Mouse (Mus musculus): ENCODE results near the gene Ccdc30. TPM values are rescaled to one million over a fixed set of nuclear protein-coding genes. Genes with fewer than 3 reads are reported as not detected.

The Ccdc30 gene
- polyA plus RNA-seq, 1 experiment from 2014 or later, result 11.7 TPM

DNA sequence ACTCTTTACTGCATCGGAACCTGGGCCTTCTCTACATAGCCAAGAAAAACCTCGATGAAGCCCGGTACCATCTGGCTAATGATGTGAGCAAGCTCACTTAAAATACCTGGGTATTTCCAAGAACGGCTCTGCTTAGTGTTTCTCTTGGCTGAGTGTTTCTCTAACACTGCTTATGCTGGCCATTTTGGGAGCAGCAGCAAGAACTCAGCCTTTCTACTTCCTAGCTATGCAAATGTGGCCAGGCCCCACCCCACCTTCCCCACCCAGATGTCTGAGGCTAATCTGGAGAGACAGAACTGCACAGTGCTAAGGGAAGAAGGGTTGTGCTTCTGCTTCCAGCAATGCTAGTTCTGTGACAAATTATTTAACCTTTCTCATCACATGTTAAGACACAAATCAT is 26.5 kb upstream of the Ccdc30 start:
- over 99% methylated on average over 4 of the region's 4 CpGs for WGBS
- no peak for ATAC-seq (ENCODE audit: low FRiP score, low read depth)

DNA sequence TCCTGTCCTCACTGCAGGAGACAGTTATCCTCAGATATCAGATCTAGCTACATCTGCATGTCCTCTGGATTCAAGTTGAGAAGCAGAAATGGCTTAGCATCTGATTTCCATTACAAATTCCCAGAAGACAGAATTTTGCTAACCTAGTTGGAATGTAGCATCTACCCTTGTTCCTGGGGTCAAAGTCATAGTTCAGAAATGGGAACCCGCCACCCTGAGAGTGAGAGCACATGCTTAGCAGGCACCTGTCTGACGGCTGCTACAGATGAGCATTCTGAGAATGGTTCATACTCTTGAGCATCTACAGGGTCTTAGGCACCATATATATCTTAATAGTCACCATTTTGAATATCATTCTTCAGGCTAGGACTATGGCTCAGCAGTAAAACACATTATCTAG is 22.6 kb upstream of the Ccdc30 start:
- H3K9me3 ChIP-seq, result peaks cover 5% of the 10 kb centered on the region; the same call in 1 of the 2 replicates
- H3K4me3 ChIP-seq, result no peak overlapping the region
- H3K9ac ChIP-seq (replicated peaks), result no peak overlapping the region
- H3K4me1 ChIP-seq, result no peaks in the 10 kb centered on the region
- H3K27ac ChIP-seq (replicated peaks), result no peak overlapping the region
- WGBS, result 77% methylated on average over 2 of the region's 2 CpGs
- ATAC-seq (ENCODE audit: low FRiP score, low read depth), result no peak
- H3K4me2 ChIP-seq (replicated peaks), result no peak overlapping the region
- no peaks in the 10 kb centered on the region for H3K36me3 ChIP-seq
- H3K27me3 ChIP-seq, result no peaks in the 10 kb centered on the region

More for the DNA sequence above, 26.5 kb upstream of the Ccdc30 start:
- Histone ChIP-seq H3K27me3 (no peaks in the 10 kb centered on the region), H3K27ac (replicated peaks) (no peak overlapping the region), H3K9me3 (no peaks in the 10 kb centered on the region), H3K36me3 (no peaks in the 10 kb centered on the region), H3K4me1 (no peaks in the 10 kb centered on the region), H3K4me2 (replicated peaks) (no peak overlapping the region), H3K4me3 (no peak overlapping the region), H3K9ac (replicated peaks) (no peak overlapping the region)

DNA sequence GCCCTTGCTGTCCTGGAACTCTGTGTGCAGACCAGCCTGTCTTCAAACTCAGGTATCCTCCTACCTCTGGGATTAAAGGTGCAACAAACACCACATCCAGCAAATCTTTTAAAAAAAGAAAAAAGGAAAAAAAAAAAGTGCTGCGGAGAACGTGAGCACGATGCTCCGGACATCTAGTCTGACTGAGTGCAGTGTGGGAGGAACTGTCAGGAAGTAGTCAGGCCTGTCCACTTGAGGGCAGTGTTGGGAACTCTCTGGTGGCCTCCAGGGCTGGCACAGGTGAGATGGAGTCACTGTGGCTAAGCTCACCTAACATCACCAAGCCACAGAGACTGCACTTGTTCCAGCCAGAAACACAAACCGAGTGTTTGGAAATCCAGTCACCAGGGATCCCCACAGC is 15.4 kb upstream of the Ccdc30 start:
- H3K27me3 ChIP-seq, result 0 out of 2 replicates have a peak, but pooled peaks cover 4% of the 10 kb centered on the region
- H3K4me3 ChIP-seq, result no peak overlapping the region
- 0 out of 2 replicates have a peak, but pooled peaks cover under 1% of the 10 kb centered on the region for H3K9me3 ChIP-seq
- no peak for ATAC-seq (ENCODE audit: low FRiP score, low read depth)
- no peaks in the 10 kb centered on the region for H3K4me1 ChIP-seq
- H3K9ac ChIP-seq (replicated peaks), result no peak overlapping the region
- H3K27ac ChIP-seq (replicated peaks), result no peak overlapping the region
- H3K36me3 ChIP-seq, result no peaks in the 10 kb centered on the region
- 21% methylated on average over 5 of the region's 5 CpGs for WGBS
- H3K4me2 ChIP-seq (replicated peaks), result no peak overlapping the region

DNA sequence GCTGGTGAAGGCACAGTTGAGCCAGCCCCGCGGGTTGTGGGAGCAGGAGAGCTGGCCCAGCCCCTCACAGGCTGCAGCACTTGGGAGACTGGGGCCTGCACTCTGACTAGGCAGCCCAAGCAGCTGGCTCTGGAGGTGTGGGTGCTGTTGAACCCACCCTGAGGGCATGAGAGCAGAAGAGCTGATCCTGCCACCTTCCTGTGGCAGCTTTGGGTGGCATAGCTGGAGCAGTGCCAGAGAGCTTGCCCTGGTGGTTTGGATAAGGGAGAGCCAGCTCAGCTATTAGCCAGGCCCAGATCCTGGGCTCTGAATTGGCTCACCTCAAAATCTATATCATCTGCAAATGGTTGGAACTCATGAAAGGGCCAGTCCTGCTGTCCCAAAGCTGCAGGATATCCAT is 12.4 kb upstream of the Ccdc30 start:
- 53% methylated on average over 2 of the region's 2 CpGs for WGBS
- peaks cover 14% of the 10 kb centered on the region for H3K27me3 ChIP-seq
- H3K27ac ChIP-seq (replicated peaks), result no peak overlapping the region
- ATAC-seq (ENCODE audit: low FRiP score, low read depth), result no peak
- no peak overlapping the region for H3K4me2 ChIP-seq (replicated peaks)
- H3K9me3 ChIP-seq, result no peaks in the 10 kb centered on the region
- H3K36me3 ChIP-seq, result no peaks in the 10 kb centered on the region
- peaks cover 7% of the 10 kb centered on the region for H3K4me1 ChIP-seq
- no peak overlapping the region for H3K9ac ChIP-seq (replicated peaks)
- H3K4me3 ChIP-seq, result no peak overlapping the region

DNA sequence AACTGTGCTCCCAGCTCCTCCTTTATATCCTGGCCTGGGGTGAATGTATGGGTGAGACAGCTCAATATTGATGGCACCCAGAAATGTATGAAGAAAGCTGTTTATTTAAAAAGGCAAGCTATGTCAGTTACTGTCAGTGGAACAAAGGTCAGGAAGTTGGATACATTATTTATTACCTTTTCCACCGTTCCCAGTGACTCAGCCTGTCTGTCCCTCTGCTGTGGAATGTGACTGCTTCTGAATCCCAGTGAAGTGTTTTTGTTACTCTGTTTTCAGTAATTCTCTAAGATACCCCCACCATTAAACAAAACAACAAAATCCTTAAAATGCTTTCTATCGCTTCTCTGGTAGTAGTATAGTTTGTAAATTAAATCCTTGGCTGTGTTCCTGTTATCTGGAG is 10.3 kb upstream of the Ccdc30 start:
- H3K36me3 ChIP-seq, result no peaks in the 10 kb centered on the region
- no peaks in the 10 kb centered on the region for H3K9me3 ChIP-seq
- peaks cover 14% of the 10 kb centered on the region for H3K27me3 ChIP-seq
- H3K4me2 ChIP-seq (replicated peaks), result no peak overlapping the region
- no peak overlapping the region for H3K9ac ChIP-seq (replicated peaks)
- peaks cover 18% of the 10 kb centered on the region for H3K4me1 ChIP-seq
- 77% methylated on average over 2 of the region's 2 CpGs for WGBS
- ATAC-seq (ENCODE audit: low FRiP score, low read depth), result no peak
- H3K4me3 ChIP-seq, result no peak overlapping the region
- H3K27ac ChIP-seq (replicated peaks), result no peak overlapping the region

DNA sequence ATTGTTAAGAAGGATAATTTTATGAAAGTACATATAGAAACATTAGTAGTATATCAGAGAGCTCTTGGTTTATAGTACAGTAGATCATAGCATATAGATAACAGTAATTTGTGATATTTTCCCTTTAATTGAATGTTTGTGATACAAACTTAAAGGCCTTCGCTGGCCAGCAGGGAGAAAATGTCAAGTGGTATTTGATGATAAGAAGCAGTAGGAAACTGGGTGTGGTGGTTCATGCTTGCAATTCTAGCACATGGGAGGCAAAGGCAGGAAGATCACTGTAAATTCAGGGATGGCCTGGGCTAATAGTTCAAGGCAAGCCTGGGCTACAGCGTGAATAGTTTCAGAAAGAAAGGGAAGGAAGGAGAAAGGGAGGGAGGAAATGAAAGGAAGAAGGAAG is 9.8 kb upstream of the Ccdc30 start:
- Histone ChIP-seq H3K9me3 (no peaks in the 10 kb centered on the region), H3K4me3 (no peak overlapping the region), H3K4me2 (replicated peaks) (no peak overlapping the region), H3K4me1 (peaks cover 18% of the 10 kb centered on the region), H3K9ac (replicated peaks) (no peak overlapping the region), H3K27ac (replicated peaks) (no peak overlapping the region), H3K36me3 (no peaks in the 10 kb centered on the region), H3K27me3 (peaks cover 14% of the 10 kb centered on the region)
- no peak for ATAC-seq (ENCODE audit: low FRiP score, low read depth)
- WGBS, result 95% methylated on average over 2 of the region's 2 CpGs

DNA sequence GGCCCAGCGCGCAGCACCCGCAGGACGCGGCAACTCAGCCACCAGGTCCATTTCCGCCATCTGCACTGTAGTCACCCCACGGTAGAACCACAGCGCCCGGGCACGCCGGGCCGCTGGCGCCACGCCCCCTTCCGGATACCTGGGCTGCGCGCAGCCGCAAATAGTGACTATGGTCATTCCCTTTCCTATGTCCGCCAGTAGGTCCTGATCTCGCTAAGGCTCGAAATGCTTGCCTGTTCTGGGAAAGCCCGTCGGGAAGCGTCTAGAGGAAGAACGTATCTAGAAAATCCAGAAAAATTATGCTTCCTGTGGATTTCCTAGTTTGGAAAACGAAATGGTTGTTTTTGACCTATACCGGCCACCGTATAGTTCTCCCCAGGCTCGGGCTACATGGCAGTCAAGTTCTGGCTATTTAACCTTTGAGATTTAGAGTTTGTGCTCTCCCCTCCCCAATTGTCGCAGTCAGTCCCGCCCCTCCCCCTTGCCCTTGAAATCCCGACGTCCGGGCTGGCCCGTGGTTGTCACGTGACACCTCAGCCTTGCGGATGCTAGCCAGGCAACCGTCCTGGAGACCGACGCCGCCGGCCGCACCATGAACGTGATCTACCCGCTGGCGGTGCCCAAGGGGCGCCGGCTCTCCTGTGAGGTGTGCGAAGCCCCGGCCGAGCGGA is 7.1 kb upstream of the Ccdc30 start, which contains the start of the genes Ppcs and Zmynd12:
TSS of gene Ppcs (minus strand) at position 127 of the 671 bp plus-strand sequence.
TSS of gene Zmynd12 (plus strand) at position 521 of the 671 bp plus-strand sequence.
- peak; percentile 93 for ATAC-seq (ENCODE audit: low FRiP score, low read depth)
- under 1% methylated on average over 52 of the region's 52 CpGs for WGBS
- Histone ChIP-seq H3K9me3 (no peaks in the 10 kb centered on the region), H3K36me3 (no peaks in the 10 kb centered on the region), H3K4me1 (peaks cover 18% of the 10 kb centered on the region), H3K27me3 (peaks cover 14% of the 10 kb centered on the region), H3K4me2 (replicated peaks) (peak within 1 kb of the TSS; percentile 86), H3K27ac (replicated peaks) (peak within 1 kb of the TSS; percentile 86), H3K9ac (replicated peaks) (peak within 1 kb of the TSS; percentile 82), H3K4me3 (peak within 1 kb of the TSS; percentile 74)

DNA sequence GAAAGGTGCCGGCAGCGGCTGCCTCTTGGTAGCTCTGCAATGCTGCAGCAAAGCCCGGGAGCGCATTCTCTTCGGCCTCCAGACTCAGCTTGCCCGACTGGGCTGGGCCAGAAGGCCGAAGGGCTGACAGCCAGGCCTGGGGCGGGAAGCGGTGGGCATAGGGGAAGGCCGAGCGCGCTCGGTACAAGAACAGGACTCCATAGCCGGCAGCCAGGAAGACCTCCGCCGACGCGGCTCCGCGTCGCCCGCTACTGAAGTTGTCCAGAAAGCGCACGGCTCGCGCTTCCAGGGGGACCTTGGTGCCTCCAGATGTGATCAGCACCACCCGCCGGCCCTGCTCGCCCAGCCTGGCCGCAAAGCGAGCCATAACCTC is 6.6 kb upstream of the Ccdc30 start:
- Histone ChIP-seq H3K4me2 (replicated peaks) (peak overlapping the region; percentile 86), H3K9ac (replicated peaks) (peak overlapping the region; percentile 82), H3K36me3 (no peaks in the 10 kb centered on the region), H3K27me3 (peaks cover 20% of the 10 kb centered on the region), H3K4me1 (peaks cover 18% of the 10 kb centered on the region), H3K4me3 (peak overlapping the region; percentile 74), H3K27ac (replicated peaks) (peak overlapping the region; percentile 86), H3K9me3 (no peaks in the 10 kb centered on the region)
- no peak; the same call in 1 of the 2 replicates for ATAC-seq (ENCODE audit: low FRiP score, low read depth)
- under 1% methylated on average over 31 of the region's 31 CpGs for WGBS

DNA sequence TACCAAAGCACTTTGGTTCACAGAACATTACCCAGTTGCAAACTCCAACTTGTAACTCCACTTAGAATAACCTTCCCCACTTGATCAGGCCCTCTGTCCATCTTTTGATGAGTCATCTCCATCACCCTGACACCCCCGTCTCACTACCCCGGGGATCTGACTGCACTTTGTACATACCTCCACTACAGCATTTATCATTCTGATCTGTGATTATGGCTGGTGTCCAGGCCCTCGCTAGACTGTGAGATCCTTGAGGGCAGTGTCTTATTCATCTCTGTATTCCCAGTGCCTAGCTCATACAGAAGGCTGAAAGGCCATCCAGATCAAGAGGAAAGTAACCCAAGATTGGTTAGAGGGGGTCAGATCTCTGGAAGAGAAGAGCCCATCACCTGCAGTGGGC is 5.9 kb upstream of the Ccdc30 start:
- 73% methylated on average over 3 of the region's 3 CpGs for WGBS
- Histone ChIP-seq H3K9me3 (no peaks in the 10 kb centered on the region), H3K27me3 (peaks cover 24% of the 10 kb centered on the region), H3K9ac (replicated peaks) (peak overlapping the region; percentile 82; the same call in 1 of the 2 replicates), H3K4me2 (replicated peaks) (peak overlapping the region; percentile 86), H3K36me3 (no peaks in the 10 kb centered on the region), H3K27ac (replicated peaks) (no peak overlapping the region), H3K4me3 (peak overlapping the region; percentile 74), H3K4me1 (peaks cover 18% of the 10 kb centered on the region)
- no peak for ATAC-seq (ENCODE audit: low FRiP score, low read depth)

DNA sequence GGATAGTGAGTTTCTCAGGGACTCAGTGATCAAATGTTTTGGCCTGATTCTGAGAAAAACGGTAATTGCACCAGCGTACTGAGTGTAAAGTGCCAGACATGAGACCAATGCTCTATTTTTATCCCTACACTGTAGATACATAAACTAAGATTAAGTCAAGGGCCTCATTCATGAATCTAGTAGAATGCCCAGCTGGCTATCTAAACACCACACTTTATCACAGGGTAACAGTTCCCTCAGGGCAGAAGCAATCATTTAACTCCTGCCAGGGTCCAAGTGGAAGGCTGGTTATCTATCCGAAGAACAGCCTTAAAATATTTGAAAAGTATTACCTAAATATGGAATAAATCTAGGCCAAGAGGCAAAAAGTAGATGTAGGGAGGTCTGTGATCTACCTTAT is 2.6 kb upstream of the Ccdc30 start:
- no peak for ATAC-seq (ENCODE audit: low FRiP score, low read depth)
- Histone ChIP-seq H3K27me3 (peaks cover 13% of the 10 kb centered on the region), H3K27ac (replicated peaks) (no peak overlapping the region), H3K4me3 (no peak overlapping the region), H3K9me3 (no peaks in the 10 kb centered on the region), H3K36me3 (no peaks in the 10 kb centered on the region), H3K9ac (replicated peaks) (no peak overlapping the region), H3K4me2 (replicated peaks) (no peak overlapping the region), H3K4me1 (peaks cover 17% of the 10 kb centered on the region)
- 93% methylated on average over 3 of the region's 3 CpGs for WGBS

DNA sequence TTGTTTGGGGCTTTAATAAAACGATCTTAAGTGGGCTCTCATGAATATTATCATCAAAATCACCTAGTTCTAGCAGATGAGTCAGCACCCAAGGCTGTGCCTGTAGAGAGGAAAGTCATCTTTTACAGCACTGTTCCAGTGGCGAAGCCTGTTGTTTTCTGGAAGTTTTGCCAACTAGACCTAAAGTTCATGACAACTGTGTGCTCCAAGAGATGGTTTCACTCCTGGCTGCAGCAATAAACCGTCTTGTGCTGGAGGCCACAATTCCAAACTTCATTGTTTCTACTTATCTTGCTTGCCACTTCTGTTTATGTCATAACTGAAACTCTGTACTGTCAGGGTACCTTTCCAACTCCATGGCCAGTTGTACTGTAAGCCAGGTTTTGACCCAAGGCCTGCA is 1.9 kb upstream of the Ccdc30 start:
- no peak for ATAC-seq (ENCODE audit: low FRiP score, low read depth)
- Histone ChIP-seq H3K9ac (replicated peaks) (no peak overlapping the region), H3K4me1 (peaks cover 15% of the 10 kb centered on the region), H3K4me2 (replicated peaks) (no peak overlapping the region), H3K27ac (replicated peaks) (no peak overlapping the region), H3K27me3 (peaks cover 13% of the 10 kb centered on the region), H3K9me3 (no peaks in the 10 kb centered on the region), H3K36me3 (no peaks in the 10 kb centered on the region), H3K4me3 (no peak overlapping the region)
- 84% methylated on average over 3 of the region's 3 CpGs for WGBS

DNA sequence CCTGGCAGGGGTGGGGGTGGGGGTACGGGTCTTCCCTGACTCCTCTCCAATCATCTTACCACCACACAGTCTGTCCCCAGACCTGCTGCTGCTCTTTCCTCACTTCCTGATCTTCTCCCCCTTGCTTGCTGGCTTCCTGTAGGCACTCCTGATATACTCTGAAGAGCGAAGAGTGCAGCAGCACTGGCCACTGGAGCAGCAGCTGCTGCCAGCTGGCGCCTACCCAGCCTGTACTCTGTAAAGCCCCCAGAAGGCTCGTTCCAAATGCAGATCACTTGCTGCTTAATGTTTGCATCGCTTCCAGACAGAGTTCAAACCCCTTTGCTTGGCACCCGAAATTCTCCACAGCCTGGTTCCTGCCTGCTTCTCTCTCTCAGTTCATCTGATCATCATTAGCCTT is 2.5 kb downstream of the Ccdc30 start:
- Histone ChIP-seq H3K4me2 (replicated peaks) (no peak overlapping the region), H3K4me1 (peaks cover 4% of the 10 kb centered on the region; the same call in 1 of the 2 replicates), H3K36me3 (no peaks in the 10 kb centered on the region), H3K9me3 (peaks cover 3% of the 10 kb centered on the region; the same call in 1 of the 2 replicates), H3K9ac (replicated peaks) (no peak overlapping the region), H3K27me3 (peaks cover 13% of the 10 kb centered on the region), H3K4me3 (no peak overlapping the region), H3K27ac (replicated peaks) (no peak overlapping the region)
- no peak for ATAC-seq (ENCODE audit: low FRiP score, low read depth)
- 85% methylated on average over 6 of the region's 6 CpGs for WGBS
